Mouse (Mus musculus) NIH3T3 (cell line): ENCODE measurements around the gene Gm5089.

Source experiments
- DNase-seq: peaks from one replicate; pipeline ENCODE4 v3.0.0-alpha.2; 2012; ENCODE audit warnings: low read depth

Gm5089 gene

DNA sequence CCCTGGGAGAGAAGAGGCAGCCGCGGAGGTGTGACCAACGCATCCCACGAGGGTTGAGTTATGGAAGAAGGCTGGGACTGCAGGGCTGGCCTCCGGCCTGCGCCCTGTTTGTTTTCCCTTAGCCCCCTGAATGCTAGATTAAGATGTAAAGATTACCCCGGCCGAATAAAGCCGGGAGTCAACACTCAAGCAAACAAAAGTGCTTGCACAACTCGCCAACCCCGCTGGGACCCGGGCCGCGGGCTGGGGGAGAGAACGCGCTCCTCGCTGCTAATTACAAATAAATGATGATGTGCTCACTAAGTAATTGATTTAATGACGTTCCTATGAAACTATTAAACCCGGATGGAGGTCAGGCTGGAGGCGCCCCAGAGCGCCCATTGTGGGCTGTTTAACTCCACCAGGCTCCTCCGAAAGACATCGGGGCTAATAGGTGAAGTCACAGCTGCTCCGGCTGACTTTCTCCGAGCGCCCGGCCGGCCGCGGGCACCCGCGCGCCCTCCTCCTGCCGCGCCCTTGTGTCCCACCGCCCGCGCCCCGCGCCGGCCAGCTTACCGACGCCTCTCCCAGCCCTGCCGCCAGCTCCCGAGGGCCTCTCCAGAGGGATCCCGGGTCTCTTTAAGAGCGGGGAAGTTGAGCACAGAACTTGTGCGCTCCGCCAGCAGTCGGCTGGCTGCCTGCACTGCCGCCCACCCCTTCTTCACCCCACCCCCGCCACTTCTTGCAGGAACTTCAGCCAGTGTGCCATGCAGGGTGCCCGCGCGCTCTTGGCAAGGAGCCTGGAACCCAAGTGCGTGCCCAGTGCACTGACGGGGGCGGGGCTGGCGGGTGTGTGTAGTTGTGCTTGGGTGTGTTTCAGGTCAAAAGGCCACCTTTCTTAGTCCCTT, at the start of gene Gm5089:
Gene Gm5089 (minus strand): TSS at position 620 of the 887 bp plus-strand sequence.
- no peak for DNase-seq

GRCm38 (mm10) chr14:122492015-122492414, 41.1 kb upstream of the Gm5089 start:
- DNase-seq, result no peak

GRCm38 (mm10) chr14:122491521-122491920, 40.6 kb upstream of the Gm5089 start:
- DNase-seq, result no peak

- no peak for DNase-seq
Measured at GRCm38 (mm10) chr14:122490441-122491328, 39.8 kb upstream of the Gm5089 start, which contains the start of gene Gm10837. TSS of gene Gm10837 (plus strand) at chr14:122490586.

DNA sequence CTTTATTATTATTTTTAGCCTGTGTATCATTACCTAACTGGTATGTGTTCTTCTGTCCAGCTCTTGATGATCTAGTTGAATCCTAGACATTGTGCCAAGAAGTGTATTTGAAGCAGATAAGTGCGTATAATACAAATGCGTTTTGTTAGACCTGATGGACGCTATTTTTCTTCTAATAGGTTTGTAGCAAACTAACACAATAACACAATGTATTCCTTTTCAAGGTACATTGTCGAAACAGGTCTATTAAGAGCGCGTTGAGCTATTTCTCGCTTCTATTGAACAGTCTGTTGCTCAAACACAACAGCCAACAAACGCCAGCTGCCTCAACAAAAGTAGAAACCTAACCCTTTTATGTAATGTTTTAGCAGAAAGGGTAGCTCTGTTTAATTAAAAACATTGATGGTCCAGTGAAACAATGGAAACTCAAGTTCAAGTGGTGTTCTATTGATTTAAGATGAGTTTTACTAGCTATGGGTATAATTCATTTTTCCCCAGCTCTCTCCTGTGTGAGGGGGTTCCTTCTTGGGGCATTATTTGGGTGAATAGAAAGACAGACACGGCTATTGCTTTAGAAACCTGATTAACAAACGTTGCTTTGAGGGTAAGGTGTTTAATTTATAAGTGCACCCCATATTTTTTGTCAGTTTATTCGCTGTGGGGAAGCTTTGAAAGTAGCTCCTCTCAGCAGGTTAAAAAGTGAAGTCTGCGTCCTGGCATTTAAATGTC, 38.9 kb upstream of the Gm5089 start:
- no peak for DNase-seq

GRCm38 (mm10) chr14:122489041-122489440, 38.1 kb upstream of the Gm5089 start:
- peak; percentile 22 for DNase-seq

- DNase-seq, result no peak
Measured at GRCm38 (mm10) chr14:122487366-122487765, 36.5 kb upstream of the Gm5089 start.

DNA sequence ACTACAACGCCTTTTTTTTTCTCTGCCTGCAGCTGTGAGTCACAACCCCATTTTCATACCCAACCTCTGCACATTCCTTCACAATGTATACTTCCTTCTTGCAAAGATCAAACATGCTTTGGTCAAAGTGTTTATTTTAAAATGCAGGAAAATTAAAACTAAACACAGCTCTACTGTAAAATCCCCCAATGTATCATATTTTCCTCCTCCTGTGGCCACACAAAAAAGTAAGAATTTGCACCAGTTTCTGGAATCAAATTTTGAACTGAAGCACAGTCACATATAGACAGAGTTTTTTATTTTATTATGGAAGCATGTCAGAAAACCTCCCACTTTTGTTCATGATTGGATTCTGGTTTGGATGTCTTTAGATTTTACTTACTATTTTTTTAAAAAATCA, 35.7 kb upstream of the Gm5089 start:
- peak; percentile 9 for DNase-seq

DNA sequence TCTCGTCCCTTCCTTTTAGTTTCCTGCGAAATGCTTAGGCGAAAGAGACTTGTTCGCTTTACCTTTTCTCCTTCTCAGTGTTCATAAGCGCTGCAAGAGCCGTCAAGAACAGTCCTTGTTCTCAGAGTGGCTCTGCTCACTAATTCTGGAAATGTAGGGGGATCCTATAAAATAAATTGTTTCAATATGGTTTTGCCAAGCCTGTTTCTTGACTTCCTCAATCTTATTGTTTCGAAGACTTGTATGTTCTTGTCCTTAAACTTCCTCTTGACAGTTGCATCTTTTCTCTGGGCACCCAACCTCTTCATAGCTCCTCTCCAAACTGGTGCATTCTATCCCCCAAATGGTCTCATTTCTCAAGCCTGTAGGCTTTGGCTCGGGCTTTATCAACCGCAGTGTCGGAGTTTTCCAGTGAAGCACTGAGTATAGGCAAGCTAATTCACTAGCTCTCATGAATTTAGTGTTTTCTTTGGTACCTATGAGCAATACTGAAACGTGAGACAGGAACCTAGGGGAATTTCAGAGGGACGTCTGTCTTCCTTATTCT, 34.8 kb upstream of the Gm5089 start:
- DNase-seq, result no peak

DNA sequence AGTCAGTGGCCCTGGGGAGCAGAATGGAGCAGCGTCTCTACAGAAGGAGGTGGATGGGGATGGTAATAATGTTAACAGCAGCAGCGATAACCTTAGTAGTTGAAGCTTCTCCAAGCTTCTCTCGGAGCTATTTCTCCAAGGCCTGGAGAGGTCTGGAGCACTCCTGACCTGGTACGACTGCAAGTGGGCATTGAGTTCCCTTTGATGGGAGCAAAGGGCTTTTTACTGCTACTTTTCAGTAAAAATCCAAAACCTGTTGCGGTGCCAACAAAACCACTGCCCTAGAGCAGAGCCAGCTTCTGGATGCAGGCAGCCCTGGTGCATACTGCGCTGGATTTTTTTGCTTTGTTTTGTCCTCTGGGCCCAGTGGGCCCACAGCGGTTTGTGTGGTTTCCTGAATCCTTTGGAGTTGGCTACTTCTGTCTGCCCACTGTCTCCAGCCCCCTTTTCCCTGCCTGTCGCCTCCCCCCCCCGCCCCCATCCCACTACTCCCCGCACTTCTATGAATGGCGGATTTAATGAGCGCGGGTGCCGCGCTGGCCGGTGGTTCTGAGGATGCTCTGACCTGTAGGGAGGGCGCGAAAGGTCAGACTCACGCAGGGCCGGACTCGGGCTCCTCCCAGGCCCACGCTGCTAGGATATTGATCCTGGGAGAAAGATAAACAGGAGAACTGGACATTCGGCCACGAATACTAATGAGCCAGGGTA, 34.1 kb upstream of the Gm5089 start:
- no peak for DNase-seq

GRCm38 (mm10) chr14:122484458-122484843, 33.5 kb upstream of the Gm5089 start:
- no peak for DNase-seq

DNA sequence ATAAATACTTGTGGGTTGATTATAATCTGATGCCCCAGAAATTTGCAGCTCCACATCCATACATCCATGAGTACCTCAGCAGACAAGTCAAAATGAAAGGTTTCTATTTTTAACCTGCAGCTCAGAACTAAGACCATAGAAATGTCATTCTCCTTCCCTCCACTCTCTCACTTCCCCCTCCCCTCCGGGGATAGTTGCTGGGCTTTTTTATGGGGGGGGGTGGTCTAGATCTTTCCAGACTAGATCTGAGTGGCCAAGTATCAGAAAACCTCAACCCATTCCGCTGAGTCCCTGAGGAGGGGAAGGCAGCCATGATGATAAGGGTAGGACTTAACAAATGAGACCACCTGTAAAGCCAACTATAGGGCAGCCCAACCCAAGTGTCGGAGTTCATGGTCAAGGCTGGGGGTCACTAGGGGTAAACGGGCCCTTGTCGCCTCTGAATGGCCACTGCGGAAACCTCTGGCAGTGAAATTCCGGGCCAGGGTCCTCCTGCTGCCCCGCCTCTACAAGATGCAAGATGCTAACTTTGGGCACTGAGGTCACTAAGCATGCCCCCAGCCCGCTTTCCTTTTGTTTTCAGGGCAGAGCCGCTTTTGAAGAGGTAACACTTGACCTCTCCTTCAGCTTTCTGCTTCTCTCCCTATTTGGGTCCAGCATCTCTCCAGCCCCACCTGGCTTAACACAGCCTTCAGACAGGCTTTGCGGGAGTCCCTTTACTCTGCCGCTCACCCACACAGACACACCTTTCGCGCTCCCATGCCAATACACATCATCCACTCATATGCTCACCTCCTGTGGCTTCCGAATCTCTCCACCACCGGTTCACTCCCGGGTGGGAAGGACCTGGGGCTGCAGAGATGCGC, 32.9 kb upstream of the Gm5089 start:
- DNase-seq, result no peak

GRCm38 (mm10) chr14:122483024-122483385, 32.1 kb upstream of the Gm5089 start:
- no peak for DNase-seq

GRCm38 (mm10) chr14:122482081-122483023, 31.4 kb upstream of the Gm5089 start:
- no peak for DNase-seq

- no peak for DNase-seq
Measured at GRCm38 (mm10) chr14:122481181-122481580, 30.3 kb upstream of the Gm5089 start.

DNA sequence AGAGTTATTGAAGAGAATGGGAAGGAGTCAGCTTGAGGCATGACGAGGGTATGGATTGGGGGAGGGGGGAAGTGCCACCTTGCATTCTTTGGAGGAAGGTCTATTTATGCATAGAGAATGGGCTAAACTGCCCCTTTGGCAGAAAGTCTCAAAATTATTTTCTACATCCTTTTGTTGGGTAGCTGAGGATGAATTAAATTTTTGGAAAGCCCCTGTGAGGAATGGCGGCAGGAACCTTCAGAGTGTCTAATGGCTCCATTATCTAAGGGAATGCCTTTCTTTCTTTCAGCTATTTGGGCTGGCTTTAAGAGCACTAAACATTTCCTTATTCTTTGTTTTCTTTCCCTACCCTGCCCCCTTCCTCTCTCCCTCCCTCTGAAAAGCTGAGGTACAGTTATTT, 29.4 kb upstream of the Gm5089 start:
- DNase-seq, result no peak

- DNase-seq, result no peak
Measured at GRCm38 (mm10) chr14:122479461-122480109, 28.7 kb upstream of the Gm5089 start.

GRCm38 (mm10) chr14:122478574-122479011, 27.7 kb upstream of the Gm5089 start:
- no peak for DNase-seq
